Mouse (Mus musculus): ENCODE measurements at regions not wholly inside any gene's neighbourhood (a gene's known extent, or its start where the extent isn't known, plus 50 kb on each side); places are given as distances from the start of the nearest gene placed in this dataset.

GRCm38 (mm10) chr6:112197445-112197844 is 76.1 kb upstream of the Lmcd1 start:
- Histone ChIP-seq H3K36me3 (ENCODE audit: insufficient read depth, low read length) (no peaks in the 10 kb centered on the region), H3K4me1 (ENCODE audit: insufficient read depth, low read depth, low read length) (no peaks in the 10 kb centered on the region), H3K27me3 (replicated peaks; ENCODE audit: insufficient read depth, low read length) (no peaks in the 10 kb centered on the region), H3K9ac (replicated peaks; ENCODE audit: low read depth) (no peak overlapping the region), H3K4me2 (replicated peaks; ENCODE audit: low read depth, low read length) (peak overlapping the region; percentile 17; the same call in 1 of the 2 replicates), H3K9me3 (ENCODE audit: low read length) (no peaks in the 10 kb centered on the region), H3K27ac (ENCODE audit: low read length) (no peak overlapping the region), H3K4me3 (ENCODE audit: low read depth, low read length) (no peak overlapping the region)
- 8% methylated on average over 16 of the region's 16 CpGs for WGBS
- TF ChIP-seq EP300 (IDR thresholded peaks at IDR 0.05) (no peak), CTCF (IDR thresholded peaks at IDR 0.05) (peak; percentile 95)
- DNase-seq (ENCODE audit: low spot score) (peak; percentile 93), ATAC-seq (peak; percentile 89)

- Histone ChIP-seq H3K4me3 (ENCODE audit: low read depth, low read length) (no peak overlapping the region), H3K9me3 (ENCODE audit: low read length) (no peaks in the 10 kb centered on the region), H3K27me3 (replicated peaks; ENCODE audit: insufficient read depth, low read length) (no peaks in the 10 kb centered on the region), H3K4me2 (replicated peaks; ENCODE audit: low read depth, low read length) (no peak overlapping the region), H3K9ac (replicated peaks; ENCODE audit: low read depth) (no peak overlapping the region), H3K27ac (ENCODE audit: low read length) (no peak overlapping the region), H3K4me1 (ENCODE audit: insufficient read depth, low read depth, low read length) (no peaks in the 10 kb centered on the region), H3K36me3 (ENCODE audit: insufficient read depth, low read length) (no peaks in the 10 kb centered on the region)
- DNase-seq (ENCODE audit: low spot score) (no peak), ATAC-seq (no peak)
- 70% methylated on average over 4 of the region's 4 CpGs for WGBS
- TF ChIP-seq CTCF (IDR thresholded peaks at IDR 0.05) (no peak), EP300 (IDR thresholded peaks at IDR 0.05) (no peak)
Observed at GRCm38 (mm10) chr6:112199241-112199640, 74.3 kb upstream of the Lmcd1 start.

GRCm38 (mm10) chr6:112202120-112202519 is 71.4 kb upstream of the Lmcd1 start:
- Histone ChIP-seq H3K9ac (replicated peaks; ENCODE audit: low read depth) (no peak overlapping the region), H3K4me3 (ENCODE audit: low read depth, low read length) (no peak overlapping the region), H3K27ac (ENCODE audit: low read length) (no peak overlapping the region), H3K27me3 (replicated peaks; ENCODE audit: insufficient read depth, low read length) (no peaks in the 10 kb centered on the region), H3K4me1 (ENCODE audit: insufficient read depth, low read depth, low read length) (no peaks in the 10 kb centered on the region), H3K4me2 (replicated peaks; ENCODE audit: low read depth, low read length) (no peak overlapping the region), H3K36me3 (ENCODE audit: insufficient read depth, low read length) (no peaks in the 10 kb centered on the region), H3K9me3 (ENCODE audit: low read length) (no peaks in the 10 kb centered on the region)
- TF ChIP-seq CTCF (IDR thresholded peaks at IDR 0.05), result no peak
- 72% methylated on average over 4 of the region's 4 CpGs for WGBS
- ATAC-seq (no peak), DNase-seq (ENCODE audit: low spot score) (no peak)

GRCm38 (mm10) chr6:112203321-112203720 is 70.2 kb upstream of the Lmcd1 start:
- Histone ChIP-seq H3K4me1 (ENCODE audit: insufficient read depth, low read depth, low read length) (no peaks in the 10 kb centered on the region), H3K36me3 (ENCODE audit: insufficient read depth, low read length) (no peaks in the 10 kb centered on the region), H3K4me2 (replicated peaks; ENCODE audit: low read depth, low read length) (no peak overlapping the region), H3K9me3 (ENCODE audit: low read length) (no peaks in the 10 kb centered on the region), H3K27ac (ENCODE audit: low read length) (no peak overlapping the region), H3K4me3 (ENCODE audit: low read depth, low read length) (no peak overlapping the region), H3K9ac (replicated peaks; ENCODE audit: low read depth) (no peak overlapping the region), H3K27me3 (replicated peaks; ENCODE audit: insufficient read depth, low read length) (no peaks in the 10 kb centered on the region)
- ATAC-seq, result no peak
- 23% methylated on average over 2 of the region's 2 CpGs for WGBS
- no peak for DNase-seq (ENCODE audit: low spot score)
- TF ChIP-seq CTCF (IDR thresholded peaks at IDR 0.05) (no peak), EP300 (IDR thresholded peaks at IDR 0.05) (no peak)

GRCm38 (mm10) chr6:112204956-112205355 is 68.6 kb upstream of the Lmcd1 start:
- no peaks in the 10 kb centered on the region for H3K27me3 ChIP-seq (replicated peaks; ENCODE audit: insufficient read depth, low read length)
- DNase-seq (ENCODE audit: low spot score) (no peak), ATAC-seq (no peak)
- H3K4me1 ChIP-seq (ENCODE audit: insufficient read depth, low read depth, low read length), result no peaks in the 10 kb centered on the region
- H3K4me3 ChIP-seq (ENCODE audit: low read depth, low read length), result no peak overlapping the region
- 69% methylated on average over 2 of the region's 2 CpGs for WGBS
- H3K9me3 ChIP-seq (ENCODE audit: low read length), result no peaks in the 10 kb centered on the region
- H3K27ac ChIP-seq (ENCODE audit: low read length), result no peak overlapping the region
- H3K4me2 ChIP-seq (replicated peaks; ENCODE audit: low read depth, low read length), result no peak overlapping the region
- TF ChIP-seq CTCF (IDR thresholded peaks at IDR 0.05) (no peak), EP300 (IDR thresholded peaks at IDR 0.05) (no peak)
- H3K36me3 ChIP-seq (ENCODE audit: insufficient read depth, low read length), result no peaks in the 10 kb centered on the region
- H3K9ac ChIP-seq (replicated peaks; ENCODE audit: low read depth), result no peak overlapping the region

- TF ChIP-seq CTCF (IDR thresholded peaks at IDR 0.05), result no peak
- no peak for TF ChIP-seq EP300 (IDR thresholded peaks at IDR 0.05)
Observed at GRCm38 (mm10) chr6:112205420-112205995, 68.0 kb upstream of the Lmcd1 start.

GRCm38 (mm10) chr6:112207229-112207628 is 66.3 kb upstream of the Lmcd1 start:
- peak; percentile 81 for DNase-seq (ENCODE audit: low spot score)
- Histone ChIP-seq H3K4me2 (replicated peaks; ENCODE audit: low read depth, low read length) (no peak overlapping the region), H3K36me3 (ENCODE audit: insufficient read depth, low read length) (no peaks in the 10 kb centered on the region), H3K9ac (replicated peaks; ENCODE audit: low read depth) (no peak overlapping the region), H3K27me3 (replicated peaks; ENCODE audit: insufficient read depth, low read length) (no peaks in the 10 kb centered on the region), H3K4me1 (ENCODE audit: insufficient read depth, low read depth, low read length) (no peaks in the 10 kb centered on the region), H3K27ac (ENCODE audit: low read length) (no peak overlapping the region), H3K9me3 (ENCODE audit: low read length) (no peaks in the 10 kb centered on the region), H3K4me3 (ENCODE audit: low read depth, low read length) (no peak overlapping the region)
- TF ChIP-seq CTCF (IDR thresholded peaks at IDR 0.05) (peak; percentile 91), EP300 (IDR thresholded peaks at IDR 0.05) (no peak)
- 20% methylated on average over 5 of the region's 5 CpGs for WGBS
- ATAC-seq, result no peak

More at GRCm38 (mm10) chr6:112205420-112205995, 68.0 kb upstream of the Lmcd1 start:
- DNase-seq (ENCODE audit: low spot score), result no peak
- no peak overlapping the region for H3K4me3 ChIP-seq (ENCODE audit: low read depth, low read length)
- no peak overlapping the region for H3K4me2 ChIP-seq (replicated peaks; ENCODE audit: low read depth, low read length)
- no peaks in the 10 kb centered on the region for H3K27me3 ChIP-seq (replicated peaks; ENCODE audit: insufficient read depth, low read length)
- ATAC-seq, result no peak
- no peaks in the 10 kb centered on the region for H3K36me3 ChIP-seq (ENCODE audit: insufficient read depth, low read length)
- no peaks in the 10 kb centered on the region for H3K9me3 ChIP-seq (ENCODE audit: low read length)
- no peaks in the 10 kb centered on the region for H3K4me1 ChIP-seq (ENCODE audit: insufficient read depth, low read depth, low read length)
- H3K27ac ChIP-seq (ENCODE audit: low read length), result no peak overlapping the region
- no peak overlapping the region for H3K9ac ChIP-seq (replicated peaks; ENCODE audit: low read depth)
- WGBS, result 88% methylated on average over 11 of the region's 11 CpGs
